Mouse (Mus musculus) midbrain, embryonic 13.5 days (tissue): ENCODE results near the gene Glod5. TPM values are rescaled to one million over a fixed set of nuclear protein-coding genes. Genes with fewer than 3 reads are reported as not detected.

Experiments used
- ATAC-seq: fragments of 200-750 bp; cut with Nextera tagmentation; 2 replicates; pipeline ENCODE4 v1.8.0; 2017; ENCODE audit warnings: mild to moderate bottlenecking, moderate TSS enrichment, moderate library complexity
- H3K27ac ChIP-seq: fragments of 300-500 bp; sonication (generic); 2 replicates; pipeline ENCODE4 v1.5.1; 2015; ENCODE audit warnings: inconsistent platforms, mild to moderate bottlenecking, moderate library complexity
- H3K27me3 ChIP-seq: fragments of 300-500 bp; sonication (generic); 2 replicates; pipeline ENCODE4 v1.6.1; 2015; ENCODE audit warnings: mild to moderate bottlenecking, inconsistent platforms
- H3K36me3 ChIP-seq: fragments of 300-500 bp; sonication (generic); 2 replicates; pipeline ENCODE4 v1.6.1; 2015; ENCODE audit warnings: mild to moderate bottlenecking, inconsistent platforms
- H3K4me1 ChIP-seq: fragments of 300-500 bp; sonication (generic); replicated peaks from 2 replicates; pipeline ENCODE4 v1.6.1; 2015; ENCODE audit warnings: inconsistent platforms
- H3K4me2 ChIP-seq: fragments of 300-500 bp; sonication (generic); replicated peaks from 2 replicates; pipeline ENCODE4 v1.6.1; 2015; ENCODE audit warnings: moderate library complexity, mild to moderate bottlenecking, inconsistent platforms
- H3K4me3 ChIP-seq: fragments of 300-500 bp; sonication (generic); replicated peaks from 2 replicates; pipeline ENCODE4 v1.5.1; 2015; ENCODE audit warnings: mild to moderate bottlenecking, inconsistent platforms
- H3K9ac ChIP-seq: fragments of 300-500 bp; sonication (generic); replicated peaks from 2 replicates; pipeline ENCODE4 v1.6.1; 2015; ENCODE audit warnings: mild to moderate bottlenecking, inconsistent platforms
- H3K9me3 ChIP-seq: fragments of 300-500 bp; sonication (generic); 2 replicates; pipeline ENCODE4 v1.6.1; 2016; ENCODE audit warnings: mild to moderate bottlenecking, inconsistent platforms
- WGBS: fragments of 180-500 bp; shearing (Covaris S2); methylation state at CpG from one replicate; pipeline ENCODE4 v1.1.7; 2015; 5-methylcytosine and 5-hydroxymethylcytosine counted together
- polyA plus RNA-seq: library from polyadenylated mRNA; unstranded; fragments of >200 nt; fragmentation: Nextera tagmentation; extraction: Ambion mirVana; gene quantifications from 2 replicates; pipeline ENCODE4 v1.2.1, GENCODE M21; 2015

Glod5 gene
- polyA plus RNA-seq, 1 experiment from 2014 or later: 0.26 TPM

DNA sequence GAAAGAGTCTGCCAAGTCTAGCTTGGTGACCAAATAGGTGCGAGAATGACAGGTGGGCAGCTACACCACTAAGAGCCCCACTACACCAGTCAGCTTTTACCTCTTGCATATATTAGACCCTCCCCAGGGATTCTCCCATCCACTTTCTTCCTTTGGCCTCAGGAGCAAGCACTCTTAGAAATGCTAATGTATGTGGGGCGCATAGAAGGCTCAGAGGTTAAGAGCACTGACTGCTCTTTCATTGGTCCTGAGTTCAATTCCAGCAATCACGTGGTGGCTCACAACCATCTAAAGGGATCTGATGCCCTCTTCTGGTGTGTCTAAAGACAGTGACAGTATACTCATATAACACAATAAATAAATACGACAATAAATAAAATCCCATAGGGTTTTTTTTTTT is 15.3 kb downstream of the Glod5 start:
- no peaks in the 10 kb centered on the region for H3K27me3 ChIP-seq
- H3K4me3 ChIP-seq: no peak overlapping the region
- H3K9me3 ChIP-seq: no peaks in the 10 kb centered on the region
- H3K4me2 ChIP-seq: no peak overlapping the region
- H3K4me1 ChIP-seq: no peaks in the 10 kb centered on the region
- H3K36me3 ChIP-seq: no peaks in the 10 kb centered on the region
- no peak for ATAC-seq
- WGBS: 65% methylated on average over 4 of the region's 4 CpGs
- no peak overlapping the region for H3K9ac ChIP-seq
- H3K27ac ChIP-seq: no peak overlapping the region

DNA sequence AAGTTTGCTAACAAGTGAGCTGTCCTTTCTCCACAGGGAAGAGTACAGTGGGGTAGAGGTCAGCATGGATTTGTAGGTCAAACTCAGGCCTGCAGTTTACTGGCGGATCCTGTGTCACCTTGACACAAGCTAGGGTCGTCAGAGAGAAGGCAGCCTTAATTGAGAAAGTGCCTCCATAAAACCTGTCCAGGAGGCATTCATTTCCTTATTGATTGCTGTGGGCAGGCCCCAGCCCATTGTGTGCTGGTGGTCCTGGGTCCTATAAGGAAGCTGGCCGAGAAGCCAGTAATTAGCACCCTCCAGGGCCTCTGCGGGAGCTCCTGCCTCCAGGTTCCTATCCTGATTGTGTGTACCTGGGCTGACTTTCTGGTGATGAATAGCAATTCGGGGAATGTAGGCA is 16.3 kb downstream of the Glod5 start:
- Histone ChIP-seq H3K4me3 (no peak overlapping the region), H3K4me2 (no peak overlapping the region), H3K27me3 (no peaks in the 10 kb centered on the region), H3K9ac (no peak overlapping the region), H3K9me3 (no peaks in the 10 kb centered on the region), H3K27ac (no peak overlapping the region), H3K4me1 (no peaks in the 10 kb centered on the region), H3K36me3 (no peaks in the 10 kb centered on the region)
- 38% methylated on average over 5 of the region's 5 CpGs for WGBS
- no peak for ATAC-seq

- WGBS: 83% methylated on average over 3 of the region's 3 CpGs
- ATAC-seq: no peak
- Histone ChIP-seq H3K9me3 (no peaks in the 10 kb centered on the region), H3K4me1 (no peaks in the 10 kb centered on the region), H3K9ac (no peak overlapping the region), H3K4me3 (no peak overlapping the region), H3K36me3 (no peaks in the 10 kb centered on the region), H3K27me3 (no peaks in the 10 kb centered on the region), H3K27ac (no peak overlapping the region), H3K4me2 (no peak overlapping the region)
Observed at GRCm38 (mm10) chrX:8000546-8001192, 17.6 kb downstream of the Glod5 start.

- H3K9ac ChIP-seq: no peak overlapping the region
- H3K4me1 ChIP-seq: no peaks in the 10 kb centered on the region
- ATAC-seq: no peak
- no peaks in the 10 kb centered on the region for H3K9me3 ChIP-seq
- H3K27ac ChIP-seq: no peak overlapping the region
- H3K4me3 ChIP-seq: no peak overlapping the region
- WGBS: 79% methylated on average over 10 of the region's 10 CpGs
- no peaks in the 10 kb centered on the region for H3K36me3 ChIP-seq
- no peaks in the 10 kb centered on the region for H3K27me3 ChIP-seq
- no peak overlapping the region for H3K4me2 ChIP-seq
Observed at GRCm38 (mm10) chrX:7993068-7993735, 25.1 kb downstream of the Glod5 start.

- no peaks in the 10 kb centered on the region for H3K9me3 ChIP-seq
- H3K4me3 ChIP-seq: no peak overlapping the region
- no peaks in the 10 kb centered on the region for H3K27me3 ChIP-seq
- 58% methylated on average over 8 of the region's 8 CpGs for WGBS
- no peak overlapping the region for H3K9ac ChIP-seq
- no peak overlapping the region for H3K27ac ChIP-seq
- H3K36me3 ChIP-seq: no peaks in the 10 kb centered on the region
- no peak overlapping the region for H3K4me2 ChIP-seq
- no peaks in the 10 kb centered on the region for H3K4me1 ChIP-seq
- no peak for ATAC-seq
Observed at GRCm38 (mm10) chrX:7992379-7993067, 25.8 kb downstream of the Glod5 start.

GRCm38 (mm10) chrX:7981368-7981767 is 36.9 kb downstream of the Glod5 start:
- Histone ChIP-seq H3K4me3 (no peak overlapping the region), H3K27ac (no peak overlapping the region), H3K4me1 (no peaks in the 10 kb centered on the region), H3K36me3 (no peaks in the 10 kb centered on the region), H3K4me2 (no peak overlapping the region), H3K9me3 (no peaks in the 10 kb centered on the region), H3K27me3 (no peaks in the 10 kb centered on the region), H3K9ac (no peak overlapping the region)
- ATAC-seq: no peak
- 88% methylated on average over 7 of the region's 7 CpGs for WGBS

GRCm38 (mm10) chrX:7977892-7978291 is 40.4 kb downstream of the Glod5 start, which contains the start of gene Gata1:
Gata1 (minus strand) TSS chrX:7978071.
- no peaks in the 10 kb centered on the region for H3K9me3 ChIP-seq
- H3K36me3 ChIP-seq: no peaks in the 10 kb centered on the region
- ATAC-seq: no peak
- no peak within 1 kb of the TSS for H3K4me3 ChIP-seq
- H3K9ac ChIP-seq: no peak within 1 kb of the TSS
- 94% methylated on average over 11 of the region's 11 CpGs for WGBS
- no peak within 1 kb of the TSS for H3K4me2 ChIP-seq
- H3K27ac ChIP-seq: no peak within 1 kb of the TSS
- H3K27me3 ChIP-seq: no peaks in the 10 kb centered on the region
- H3K4me1 ChIP-seq: no peaks in the 10 kb centered on the region

DNA sequence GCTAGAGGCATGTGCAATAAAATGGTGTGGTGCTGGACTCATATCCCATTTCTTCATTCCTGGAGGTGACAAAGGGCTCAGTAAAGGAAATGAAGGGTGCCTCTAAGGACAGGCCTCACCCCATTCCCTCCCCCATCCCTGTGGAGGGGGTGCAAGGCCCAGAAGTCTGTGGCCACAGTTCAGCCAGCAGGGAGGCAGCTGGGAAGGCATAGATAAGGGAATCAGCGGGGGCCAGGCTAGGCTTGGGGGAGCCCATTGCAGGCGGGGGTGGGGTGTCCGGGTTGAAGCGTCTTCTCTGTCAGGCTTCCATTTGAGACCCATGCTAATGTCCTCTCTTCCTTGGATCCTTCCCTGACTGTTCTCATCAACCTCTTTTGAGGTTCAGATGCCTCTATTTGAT is 47.0 kb downstream of the Glod5 start:
- Histone ChIP-seq H3K4me1 (no peaks in the 10 kb centered on the region), H3K4me2 (no peak overlapping the region), H3K9me3 (no peaks in the 10 kb centered on the region), H3K27ac (no peak overlapping the region), H3K27me3 (no peaks in the 10 kb centered on the region), H3K36me3 (no peaks in the 10 kb centered on the region), H3K4me3 (no peak overlapping the region), H3K9ac (no peak overlapping the region)
- ATAC-seq: no peak
- WGBS: 77% methylated on average over 4 of the region's 4 CpGs

- Histone ChIP-seq H3K36me3 (no peaks in the 10 kb centered on the region), H3K9me3 (no peaks in the 10 kb centered on the region), H3K4me2 (no peak overlapping the region), H3K27me3 (no peaks in the 10 kb centered on the region), H3K4me1 (no peaks in the 10 kb centered on the region), H3K9ac (no peak overlapping the region), H3K27ac (no peak overlapping the region), H3K4me3 (no peak overlapping the region)
- ATAC-seq: no peak
- 90% methylated on average over 3 of the region's 3 CpGs for WGBS
Observed at GRCm38 (mm10) chrX:7968899-7969298, 49.4 kb downstream of the Glod5 start.

GRCm38 (mm10) chrX:7968226-7968625 is 50.1 kb downstream of the Glod5 start:
- Histone ChIP-seq H3K9ac (no peak overlapping the region), H3K4me2 (no peak overlapping the region), H3K4me3 (no peak overlapping the region), H3K27me3 (no peaks in the 10 kb centered on the region), H3K4me1 (no peaks in the 10 kb centered on the region), H3K27ac (no peak overlapping the region), H3K36me3 (no peaks in the 10 kb centered on the region), H3K9me3 (no peaks in the 10 kb centered on the region)
- WGBS: 85% methylated on average over 8 of the region's 8 CpGs
- ATAC-seq: no peak

DNA sequence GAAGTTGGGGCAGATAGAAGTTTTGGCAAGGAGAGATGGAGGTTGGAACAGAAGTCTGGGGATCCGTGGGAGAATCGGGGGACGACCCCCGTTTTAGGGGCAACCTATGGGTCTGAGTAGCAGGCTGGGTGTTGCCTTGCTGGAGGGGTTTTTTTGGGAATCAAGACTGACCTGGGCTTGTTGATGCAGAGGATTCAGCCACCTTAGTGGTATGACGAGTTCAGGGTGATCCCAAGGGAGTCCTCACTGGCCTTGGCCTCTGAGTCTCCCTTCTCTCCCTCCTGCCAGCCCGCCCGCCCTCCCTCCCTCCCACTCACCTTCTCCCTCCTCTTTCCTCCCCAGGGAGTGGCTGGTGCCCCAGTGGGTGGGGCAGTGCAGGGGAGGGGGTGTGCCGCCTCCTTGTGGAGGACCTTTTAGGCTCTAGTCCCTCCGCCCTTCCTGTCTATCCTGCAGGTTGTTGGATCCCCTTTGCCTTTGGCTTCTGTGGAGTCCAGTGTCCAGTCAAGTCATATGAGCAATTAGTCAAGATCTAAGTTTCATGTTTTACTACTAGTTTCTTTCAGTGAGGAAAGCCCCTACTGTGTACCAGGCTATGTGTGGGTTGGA is 50.6 kb downstream of the Glod5 start:
- Histone ChIP-seq H3K9me3 (no peaks in the 10 kb centered on the region), H3K4me3 (no peak overlapping the region), H3K36me3 (no peaks in the 10 kb centered on the region), H3K4me1 (no peaks in the 10 kb centered on the region), H3K27me3 (no peaks in the 10 kb centered on the region), H3K4me2 (no peak overlapping the region), H3K27ac (no peak overlapping the region), H3K9ac (no peak overlapping the region)
- no peak for ATAC-seq
- 70% methylated on average over 4 of the region's 9 CpGs for WGBS

DNA sequence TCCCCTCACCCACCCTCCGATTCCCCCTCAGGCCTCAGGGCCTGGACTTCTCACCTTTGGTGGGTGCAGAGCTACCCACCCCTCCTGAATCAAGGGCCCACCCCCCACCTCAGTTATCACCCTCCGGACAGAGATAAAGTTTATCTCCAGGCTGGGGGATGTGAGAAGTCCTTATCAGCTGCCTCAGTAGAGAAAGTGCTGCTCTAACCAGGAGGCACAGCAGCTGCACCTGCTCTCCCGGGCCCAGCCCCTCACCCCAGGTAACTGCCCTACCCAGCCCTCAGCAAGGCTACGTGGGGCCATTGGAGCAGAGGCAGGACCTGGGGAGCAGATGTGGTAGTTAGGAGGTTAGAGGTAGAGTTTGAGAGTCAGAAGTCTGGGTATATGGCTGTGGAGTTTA is 52.1 kb downstream of the Glod5 start:
- H3K36me3 ChIP-seq: no peaks in the 10 kb centered on the region
- H3K4me1 ChIP-seq: no peaks in the 10 kb centered on the region
- no peak overlapping the region for H3K4me3 ChIP-seq
- H3K27me3 ChIP-seq: no peaks in the 10 kb centered on the region
- H3K4me2 ChIP-seq: no peak overlapping the region
- WGBS: 80% methylated on average over 4 of the region's 4 CpGs
- H3K9me3 ChIP-seq: no peaks in the 10 kb centered on the region
- H3K9ac ChIP-seq: no peak overlapping the region
- ATAC-seq: no peak
- no peak overlapping the region for H3K27ac ChIP-seq
